Mouse (Mus musculus): ENCODE measurements around the gene Vrk1.

The Vrk1 gene

DNA sequence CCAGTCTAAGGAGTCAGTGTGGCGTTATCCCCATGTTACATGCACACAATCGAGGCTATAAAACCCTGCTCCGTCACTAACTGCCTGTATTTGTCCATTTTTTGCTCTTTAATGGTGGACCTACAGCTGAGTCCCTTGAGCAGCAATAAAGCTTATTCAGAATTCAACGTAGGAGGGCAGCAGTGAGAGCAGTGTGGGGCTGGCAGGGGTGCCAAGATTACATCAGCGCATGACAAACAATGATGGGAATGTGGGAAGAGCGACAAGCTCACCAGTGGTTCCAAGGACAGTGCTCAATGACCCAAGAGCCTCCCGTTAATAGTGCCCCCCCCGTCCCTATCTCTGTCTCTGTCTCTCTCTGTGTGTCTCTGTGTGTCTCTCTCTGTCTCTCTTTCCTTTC, 8.3 kb upstream of the Vrk1 start:
- CTCF ChIA-PET = no interaction called here

- CTCF ChIA-PET = no interaction called here
Measured at GRCm38 (mm10) chr12:106004719-106005118, 5.3 kb upstream of the Vrk1 start.

DNA sequence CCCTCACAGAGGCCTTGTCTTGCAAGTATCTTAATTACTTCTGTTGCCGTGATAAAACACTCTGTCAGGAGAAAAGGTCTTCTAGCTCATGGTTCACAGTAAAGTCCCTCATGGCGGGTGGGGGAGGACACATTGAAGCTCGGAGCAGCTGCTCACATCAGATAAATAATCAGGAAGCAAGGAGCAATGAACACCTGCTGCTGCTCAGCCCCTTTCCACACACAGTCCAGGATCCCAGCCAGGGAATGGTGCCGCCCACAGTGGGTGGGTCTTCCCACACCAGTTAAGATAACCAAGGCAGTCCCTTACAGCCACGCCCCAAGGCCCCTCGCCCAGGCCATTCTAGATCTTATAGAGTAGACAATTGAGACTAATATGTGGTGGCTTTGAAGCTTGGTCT, 3.8 kb upstream of the Vrk1 start:
- CTCF ChIA-PET = no interaction called here

GRCm38 (mm10) chr12:106008348-106009050, 1.5 kb upstream of the Vrk1 start:
- CTCF ChIA-PET = no interaction called here

- CTCF ChIA-PET = interaction anchor here (0.7 kb wide), 1 partner anchor 41 kb away, joined by 19 read pairs; no protein-coding TSS in a partner anchor
Measured at GRCm38 (mm10) chr12:106009122-106009870, 732 bp upstream of the Vrk1 start.

- CTCF ChIA-PET = interaction anchor here (0.6 kb wide), 1 partner anchor 340 kb away, joined by 3 read pairs; no protein-coding TSS in a partner anchor
Measured at GRCm38 (mm10) chr12:106012161-106012560, 2.1 kb downstream of the Vrk1 start.

GRCm38 (mm10) chr12:106016265-106017012, 6.4 kb downstream of the Vrk1 start:
- CTCF ChIA-PET = no interaction called here

DNA sequence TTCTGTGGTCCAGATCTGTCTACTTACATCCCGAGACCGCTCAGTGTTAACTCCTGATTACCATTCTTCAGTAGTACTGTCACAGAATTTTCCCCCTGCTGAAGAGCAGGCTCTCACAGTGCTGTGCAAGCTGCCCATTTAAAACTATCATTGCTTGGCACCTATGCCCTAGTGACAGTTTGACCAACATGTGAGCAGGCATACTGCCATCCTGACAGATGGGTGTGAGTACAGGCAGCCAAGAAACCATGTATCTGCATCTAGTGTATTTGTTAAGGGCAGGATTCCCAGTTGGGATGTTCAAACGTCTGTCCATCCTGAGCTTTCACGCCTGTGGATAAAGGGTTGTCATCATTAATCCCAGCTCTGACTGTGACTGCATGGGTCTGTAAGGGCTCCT, 10.0 kb downstream of the Vrk1 start:
- CTCF ChIA-PET = no interaction called here

- CTCF ChIA-PET = no interaction called here
Measured at GRCm38 (mm10) chr12:106023652-106024051, 13.6 kb downstream of the Vrk1 start.

DNA sequence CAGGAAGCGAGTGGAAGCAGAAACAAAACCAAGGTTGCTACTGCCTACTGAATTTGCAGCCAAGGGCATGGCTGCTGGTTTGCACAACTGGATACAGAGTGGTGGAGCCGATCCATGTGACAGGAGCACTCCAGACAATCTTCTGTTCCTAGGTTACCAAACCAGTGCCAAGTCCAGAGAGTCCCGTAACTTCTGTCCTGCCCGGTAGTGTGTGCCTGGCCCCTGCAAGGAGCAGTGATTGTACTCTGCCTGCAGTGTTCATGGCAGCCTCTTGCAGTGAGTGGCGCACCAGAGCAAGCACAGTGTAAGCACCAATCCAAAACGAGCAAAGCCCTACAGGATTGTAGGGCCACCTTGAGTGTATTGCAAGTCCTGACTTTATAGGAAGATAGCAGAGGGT, 15.4 kb downstream of the Vrk1 start:
- CTCF ChIA-PET = no interaction called here

DNA sequence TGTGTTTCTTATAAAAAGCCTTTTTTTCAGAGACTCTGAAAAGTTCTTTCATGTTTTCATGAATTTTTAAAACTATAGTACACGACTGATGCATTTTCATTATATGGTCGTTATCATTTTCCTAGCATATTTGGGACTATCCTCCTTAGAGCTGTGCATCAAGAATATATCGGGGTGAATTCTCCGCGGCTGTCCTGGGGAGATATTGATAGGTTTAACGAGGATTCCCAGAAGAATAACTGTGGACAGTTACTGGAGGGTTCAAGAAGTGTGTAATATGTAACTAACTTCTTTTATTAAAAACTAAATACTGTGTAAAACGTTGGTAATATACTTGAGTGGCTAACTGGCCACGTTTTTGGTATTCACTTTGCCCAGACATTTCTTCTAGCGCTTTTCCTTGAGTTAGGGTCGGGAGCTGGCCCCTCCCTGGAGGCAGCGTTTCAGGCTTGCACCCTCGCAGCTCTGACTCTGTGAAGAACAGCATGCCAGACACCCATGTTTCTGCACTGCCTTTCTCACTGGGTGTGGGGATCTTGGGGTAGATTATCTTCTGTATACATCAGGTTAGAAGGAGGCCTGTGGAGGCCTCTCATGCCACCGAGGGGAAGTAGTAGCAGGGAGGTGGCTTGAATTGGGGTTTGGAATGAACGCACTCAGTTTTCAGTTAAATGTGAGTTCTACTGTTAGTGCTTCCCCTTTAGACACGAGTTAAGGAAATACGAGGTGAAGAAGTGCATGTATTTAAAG, 16.5 kb downstream of the Vrk1 start:
- CTCF ChIA-PET = no interaction called here

DNA sequence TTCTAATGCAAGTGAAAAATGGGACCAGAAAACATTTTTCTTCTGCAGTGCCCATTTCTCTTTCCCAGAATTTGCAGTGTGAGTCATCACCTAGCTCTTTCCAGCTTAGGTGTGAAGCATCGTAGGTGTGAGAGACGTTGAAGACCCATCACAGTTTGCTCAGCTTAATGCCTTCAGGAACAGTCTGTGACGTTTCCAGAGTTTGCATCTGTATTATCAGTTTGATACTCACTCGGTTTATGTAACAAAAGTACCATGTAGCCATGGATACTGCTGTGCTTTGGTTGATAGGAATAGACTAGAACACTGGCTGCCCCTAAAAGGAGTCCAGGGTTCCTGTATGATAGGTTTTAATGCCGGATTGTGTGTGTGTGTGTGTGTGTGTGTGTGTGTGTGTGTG, 17.3 kb downstream of the Vrk1 start:
- CTCF ChIA-PET = no interaction called here

DNA sequence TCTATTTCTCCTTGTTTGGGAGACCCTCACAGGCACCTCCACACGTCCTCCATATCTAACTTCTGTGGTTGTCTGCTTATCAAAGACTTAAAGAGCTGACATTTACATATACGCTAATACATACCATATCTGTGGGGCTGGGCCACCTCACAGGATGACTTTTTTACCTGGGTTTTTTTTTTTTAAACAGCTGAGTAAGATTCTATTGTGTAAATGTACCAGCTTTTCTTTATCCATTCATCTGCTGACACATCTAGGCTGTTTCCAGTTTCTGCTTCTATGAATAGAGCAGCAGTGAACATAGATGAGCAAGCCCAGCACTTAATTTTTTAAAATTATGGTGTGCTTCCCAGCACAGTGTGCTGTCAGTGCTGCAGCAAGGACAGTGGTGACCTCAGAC, 19.6 kb downstream of the Vrk1 start:
- CTCF ChIA-PET = no interaction called here

GRCm38 (mm10) chr12:106030146-106030745, 20.2 kb downstream of the Vrk1 start:
- CTCF ChIA-PET = no interaction called here

- CTCF ChIA-PET = no interaction called here
Measured at GRCm38 (mm10) chr12:106030796-106031195, 20.8 kb downstream of the Vrk1 start.

- CTCF ChIA-PET = no interaction called here
Measured at GRCm38 (mm10) chr12:106031916-106032315, 21.9 kb downstream of the Vrk1 start.

DNA sequence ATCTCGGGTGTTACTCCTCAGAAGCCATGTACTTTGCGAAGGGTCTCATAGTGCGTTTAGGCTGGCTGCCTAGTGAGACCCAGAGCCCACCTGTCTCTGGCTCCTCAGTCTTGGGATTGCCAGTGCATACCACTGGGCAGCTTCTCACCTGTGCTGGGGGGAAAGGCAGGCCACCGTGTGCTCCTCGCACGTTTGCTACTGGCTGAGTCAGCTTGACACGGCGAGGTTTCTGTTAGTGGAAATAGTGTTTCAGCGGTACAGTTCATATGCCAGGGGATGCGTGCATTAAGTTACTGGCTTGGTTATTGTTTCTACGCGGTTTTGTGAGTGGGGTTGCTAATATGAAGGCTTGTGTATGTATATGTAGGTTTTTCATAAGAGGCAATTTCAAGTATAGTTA, 22.3 kb downstream of the Vrk1 start:
- CTCF ChIA-PET = no interaction called here

- CTCF ChIA-PET = no interaction called here
Measured at GRCm38 (mm10) chr12:106034267-106034666, 24.2 kb downstream of the Vrk1 start.

GRCm38 (mm10) chr12:106034761-106035160, 24.7 kb downstream of the Vrk1 start:
- CTCF ChIA-PET = no interaction called here

- CTCF ChIA-PET = no interaction called here
Measured at GRCm38 (mm10) chr12:106040259-106040658, 30.2 kb downstream of the Vrk1 start.

DNA sequence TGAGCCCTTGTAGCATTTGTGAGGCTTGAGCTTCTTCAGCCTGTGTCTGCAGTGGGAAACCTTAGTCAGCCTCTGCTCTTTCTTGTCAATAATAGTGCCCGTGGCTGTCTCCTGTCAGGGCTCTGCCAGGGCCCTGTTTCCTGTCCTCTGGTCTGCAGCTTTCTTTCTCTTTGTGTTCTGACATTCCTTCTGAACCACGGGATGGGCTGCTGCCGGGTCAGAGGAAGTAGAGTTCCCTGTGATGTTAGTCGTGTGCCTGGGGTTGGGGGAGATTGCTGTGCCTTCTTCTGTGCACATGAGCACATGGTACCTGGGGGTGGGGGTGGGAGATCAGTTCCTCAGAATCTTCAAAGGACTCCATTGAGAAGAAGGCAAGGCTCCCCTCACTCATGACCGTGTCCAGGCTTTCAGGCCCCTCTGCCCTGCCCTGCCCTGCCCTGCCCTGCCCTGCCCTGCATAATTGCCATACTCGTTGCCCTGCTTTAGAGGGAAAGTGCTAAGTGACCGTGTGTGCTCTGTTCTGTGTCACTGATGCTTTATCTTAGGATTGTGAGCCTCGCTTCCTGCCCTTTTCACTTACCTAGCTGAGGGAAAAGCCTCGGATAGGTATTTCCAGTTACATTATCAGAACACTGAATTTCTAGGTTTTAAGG, 36.2 kb downstream of the Vrk1 start:
- CTCF ChIA-PET = interaction anchor here (1.1 kb wide), 1 partner anchor 10 kb away, joined by 3 read pairs; no protein-coding TSS in a partner anchor
